Mouse (Mus musculus) megakaryocyte-erythroid progenitor cell, adult 5-6 weeks (primary cell): ENCODE measurements around the gene E2f8. TPM values are rescaled to one million over a fixed set of nuclear protein-coding genes. Genes with fewer than 3 reads are reported as not detected.

Experiments
- ATAC-seq: replicated peaks from 2 replicates; pipeline ENCODE4 v1.8.0; 2016; ENCODE audit warnings: mild to moderate bottlenecking, inconsistent platforms; ENCODE audit not compliant: severe bottlenecking, poor library complexity, low FRiP score, low TSS enrichment
- total RNA-seq, 2 experiments: library from RNA; stranded (forward) in 1 of 2; stranded (reverse) in 1 of 2; fragments of 200-1000, 215-1000 nt in 1 of 2; fragments of >200 nt in 1 of 2; fragmentation: Nextera tagmentation in 1 of 2; gene quantifications; 2 replicates each; pipeline ENCODE4 v1.2.3; 2014 to 2017

E2f8 gene
- total RNA-seq, 2 experiments from 2014 or later: 35.9 to 163 TPM

GRCm38 (mm10) chr7:48864199-48864598 is 17.2 kb downstream of the E2f8 start:
- no peak for ATAC-seq

- no peak; the same call in 1 of the 2 replicates for ATAC-seq
Measured at GRCm38 (mm10) chr7:48861796-48862195, 19.6 kb downstream of the E2f8 start.

- no peak for ATAC-seq
Measured at GRCm38 (mm10) chr7:48860948-48861347, 20.4 kb downstream of the E2f8 start.

GRCm38 (mm10) chr7:48859362-48859761 is 22.0 kb downstream of the E2f8 start:
- ATAC-seq: no peak

- ATAC-seq: 0 out of 2 replicates have a peak, but pooled peaks have one; percentile 2
Measured at GRCm38 (mm10) chr7:48858257-48858656, 23.1 kb downstream of the E2f8 start.

- no peak for ATAC-seq
Measured at GRCm38 (mm10) chr7:48855461-48855860, 25.9 kb downstream of the E2f8 start.

- ATAC-seq: no peak
Measured at GRCm38 (mm10) chr7:48853496-48853895, 27.9 kb downstream of the E2f8 start.

- ATAC-seq: no peak
Measured at GRCm38 (mm10) chr7:48851529-48852104, 29.8 kb downstream of the E2f8 start.

GRCm38 (mm10) chr7:48847820-48848650 is 33.4 kb downstream of the E2f8 start, which contains the start of gene Csrp3:
Csrp3 (minus strand) TSS chr7:48848033.
- no peak for ATAC-seq

GRCm38 (mm10) chr7:48846755-48847154 is 34.6 kb downstream of the E2f8 start:
- no peak for ATAC-seq

GRCm38 (mm10) chr7:48845213-48845973 is 36.0 kb downstream of the E2f8 start:
- no peak for ATAC-seq

GRCm38 (mm10) chr7:48843541-48843940 is 37.9 kb downstream of the E2f8 start:
- no peak for ATAC-seq

GRCm38 (mm10) chr7:48842353-48842752 is 39.0 kb downstream of the E2f8 start:
- no peak for ATAC-seq

- no peak for ATAC-seq
Measured at GRCm38 (mm10) chr7:48841538-48841937, 39.9 kb downstream of the E2f8 start.

GRCm38 (mm10) chr7:48840545-48840944 is 40.9 kb downstream of the E2f8 start:
- no peak for ATAC-seq

GRCm38 (mm10) chr7:48838434-48838833 is 43.0 kb downstream of the E2f8 start:
- peak; percentile 77 for ATAC-seq

- peak; percentile 69 for ATAC-seq
Measured at GRCm38 (mm10) chr7:48836949-48837348, 44.4 kb downstream of the E2f8 start.

GRCm38 (mm10) chr7:48834989-48835626 is 46.3 kb downstream of the E2f8 start:
- no peak for ATAC-seq

- no peak for ATAC-seq
Measured at GRCm38 (mm10) chr7:48834371-48834970, 46.9 kb downstream of the E2f8 start.
